Mouse (Mus musculus) 416B (cell line): ENCODE measurements around the gene Mecom.
A peak's percentile ranks its signal among the peaks of the same experiment; 100 is the strongest.

ENCODE experiments used
- DNase-seq: peaks from one replicate; pipeline ENCODE4 v3.0.0; 2011; ENCODE audit warnings: low read depth

Mecom gene

GRCm38 (mm10) chr3:30207431-30207830, 340.4 kb downstream of the Mecom start:
- no peak for DNase-seq

GRCm38 (mm10) chr3:30206123-30206522, 341.7 kb downstream of the Mecom start:
- no peak for DNase-seq

GRCm38 (mm10) chr3:30203764-30204163, 344.0 kb downstream of the Mecom start:
- DNase-seq, result peak; percentile 71

- DNase-seq, result no peak
These were observed 349.0 kb downstream of the Mecom start for GRCm38 (mm10) chr3:30198854-30199253.

GRCm38 (mm10) chr3:30198227-30198626, 349.6 kb downstream of the Mecom start:
- no peak for DNase-seq

GRCm38 (mm10) chr3:30195186-30195585, 352.6 kb downstream of the Mecom start:
- no peak for DNase-seq

- DNase-seq, result no peak
These were observed 355.4 kb downstream of the Mecom start for GRCm38 (mm10) chr3:30192294-30193007.

- no peak for DNase-seq
These were observed 358.5 kb downstream of the Mecom start for GRCm38 (mm10) chr3:30189325-30189724.

GRCm38 (mm10) chr3:30187812-30188469, 359.9 kb downstream of the Mecom start:
- DNase-seq, result no peak

GRCm38 (mm10) chr3:30181807-30182481, 365.9 kb downstream of the Mecom start:
- DNase-seq, result no peak

GRCm38 (mm10) chr3:30176615-30177014, 371.2 kb downstream of the Mecom start:
- no peak for DNase-seq

GRCm38 (mm10) chr3:30173812-30174211, 374.0 kb downstream of the Mecom start:
- DNase-seq, result no peak

- DNase-seq, result no peak
These were observed 379.2 kb downstream of the Mecom start for GRCm38 (mm10) chr3:30168396-30169186.

- DNase-seq, result no peak
These were observed 380.8 kb downstream of the Mecom start for GRCm38 (mm10) chr3:30167027-30167426.

GRCm38 (mm10) chr3:30164834-30165233, 383.0 kb downstream of the Mecom start:
- peak; percentile 44 for DNase-seq

GRCm38 (mm10) chr3:30163390-30163789, 384.4 kb downstream of the Mecom start:
- no peak for DNase-seq

GRCm38 (mm10) chr3:30160961-30161670, 386.7 kb downstream of the Mecom start:
- DNase-seq, result peak; percentile 76

- peak; percentile 57 for DNase-seq
These were observed 387.5 kb downstream of the Mecom start for GRCm38 (mm10) chr3:30160346-30160745.

- DNase-seq, result no peak
These were observed 390.6 kb downstream of the Mecom start for GRCm38 (mm10) chr3:30157128-30157670.

GRCm38 (mm10) chr3:30154390-30154789, 393.4 kb downstream of the Mecom start:
- DNase-seq, result no peak

- DNase-seq, result no peak
These were observed 393.9 kb downstream of the Mecom start for GRCm38 (mm10) chr3:30153923-30154331.
